Mouse (Mus musculus): ENCODE results near the gene Cdsn.
A peak's percentile ranks its signal among the peaks of the same experiment; 100 is the strongest.
"Not testable (repeated sequence)": the region's sequence is repeated elsewhere in the genome, so short reads cannot be mapped to it uniquely, and the experiment has no call there.

The Cdsn gene

DNA sequence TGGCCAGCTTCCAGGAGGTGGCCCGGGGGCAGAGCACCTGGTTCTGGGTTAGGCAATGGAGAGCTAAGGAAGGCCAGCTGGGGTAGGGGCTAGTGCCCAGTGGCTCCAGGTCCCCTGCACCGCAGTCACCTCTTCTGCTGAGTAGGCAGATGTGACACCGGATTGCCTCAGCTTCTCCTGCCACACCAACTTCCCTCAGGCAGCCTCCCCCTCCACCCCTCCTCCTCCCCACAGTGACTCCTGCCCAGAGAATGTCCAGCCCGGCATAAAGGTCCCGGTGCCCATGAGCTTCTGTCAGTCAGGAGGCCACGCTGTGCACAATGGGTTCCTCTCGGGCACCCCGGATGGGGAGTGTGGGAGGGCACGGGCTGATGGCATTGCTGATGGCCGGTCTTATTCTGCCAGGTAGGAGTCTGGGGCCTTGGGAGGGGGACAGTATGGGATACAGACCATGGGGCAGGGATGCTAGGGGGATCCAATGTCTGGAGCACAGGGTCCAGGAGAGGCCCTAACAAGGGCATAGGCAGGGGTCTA lies at the start of gene Cdsn:
TSS of gene Cdsn (plus strand) at position 248 of the 534 bp plus-strand sequence.
- DNase-seq (ENCODE audit: low spot score) = no peak

GRCm38 (mm10) chr17:35502226-35502625 lies 49.7 kb upstream of the Cdsn start:
- DNase-seq (ENCODE audit: low spot score) = no peak

- no peak for DNase-seq (ENCODE audit: low spot score)
Observed at GRCm38 (mm10) chr17:35502762-35503161, 49.2 kb upstream of the Cdsn start.

- no peak for DNase-seq (ENCODE audit: low spot score)
Observed at GRCm38 (mm10) chr17:35503849-35504248, 48.1 kb upstream of the Cdsn start.

DNA sequence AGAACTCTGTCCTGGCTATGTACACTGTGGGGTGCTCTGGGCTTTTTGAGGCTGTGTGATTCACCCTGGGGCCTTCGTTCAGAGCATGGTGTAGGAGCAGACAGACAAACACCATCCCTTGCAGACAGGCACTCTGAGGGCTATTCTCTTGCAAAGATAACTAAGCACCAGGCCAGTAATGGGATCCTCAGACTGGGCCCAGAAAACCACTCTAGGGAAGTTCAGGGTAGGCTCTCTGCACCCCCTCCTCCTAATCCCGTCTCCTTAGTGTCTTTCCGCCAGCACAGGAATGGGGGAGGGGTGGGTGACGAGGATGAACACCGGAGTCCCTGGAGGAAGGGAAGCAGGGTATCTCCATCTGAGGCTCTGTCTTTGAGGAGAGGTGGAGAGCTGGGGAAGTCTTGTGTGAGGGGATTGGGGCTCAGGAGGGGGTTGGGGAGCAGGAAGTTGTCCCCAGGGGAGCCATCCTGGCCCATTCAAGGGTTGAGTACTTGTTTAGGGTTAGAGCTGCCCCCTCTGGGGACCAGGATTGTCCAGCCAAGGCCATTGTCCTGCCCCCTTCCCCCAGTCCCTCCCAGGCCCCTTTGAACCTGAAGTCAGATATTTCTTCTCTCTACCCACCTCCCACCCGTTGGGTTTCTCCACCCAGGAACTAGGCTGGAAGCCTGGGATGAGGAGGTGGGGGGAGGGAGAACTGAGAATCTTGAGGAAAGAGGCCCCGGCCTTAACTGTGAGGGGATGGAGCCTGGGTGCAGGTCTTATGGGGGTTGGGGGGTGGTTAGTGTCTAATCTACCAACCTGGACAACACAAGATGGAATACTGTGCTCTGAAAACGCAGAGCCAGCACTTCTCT lies 47.1 kb upstream of the Cdsn start:
- DNase-seq (ENCODE audit: low spot score) = no peak

DNA sequence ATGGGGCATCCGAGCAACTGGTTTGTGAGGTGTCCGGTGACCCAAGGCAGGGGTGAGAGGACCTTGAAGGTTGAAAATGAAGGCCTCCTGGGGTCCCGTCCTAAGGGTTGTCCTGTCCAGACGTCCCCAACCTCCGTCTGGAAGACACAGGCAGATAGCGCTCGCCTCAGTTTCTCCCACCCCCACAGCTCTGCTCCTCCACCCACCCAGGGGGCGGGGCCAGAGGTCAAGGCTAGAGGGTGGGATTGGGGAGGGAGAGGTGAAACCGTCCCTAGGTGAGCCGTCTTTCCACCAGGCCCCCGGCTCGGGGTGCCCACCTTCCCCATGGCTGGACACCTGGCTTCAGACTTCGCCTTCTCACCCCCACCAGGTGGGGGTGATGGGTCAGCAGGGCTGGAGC lies 46.2 kb upstream of the Cdsn start, which contains the start of gene Pou5f1:
TSS of gene Pou5f1 (plus strand) at position 243 of the 400 bp plus-strand sequence.
- DNase-seq (ENCODE audit: low spot score) = no peak

DNA sequence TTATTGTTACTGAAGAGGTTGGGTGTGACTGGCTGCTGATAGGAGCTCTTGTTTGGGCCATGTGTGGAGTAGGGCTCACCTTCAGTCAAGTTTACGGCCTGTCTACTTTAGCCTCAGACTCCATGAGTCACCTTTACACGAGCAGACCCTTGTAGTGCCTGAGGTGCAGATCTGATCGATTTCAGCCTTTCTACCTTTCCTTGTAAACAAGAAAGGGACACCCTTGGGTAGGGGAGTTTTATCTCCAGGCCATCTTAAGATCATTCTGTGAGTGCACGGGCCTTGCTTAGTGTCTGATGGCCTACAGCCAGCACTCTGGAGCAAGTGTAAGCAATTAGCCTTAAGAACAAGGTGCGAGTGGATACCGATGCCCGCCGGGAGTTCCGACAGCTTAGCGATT lies 45.0 kb upstream of the Cdsn start:
- no peak for DNase-seq (ENCODE audit: low spot score)

GRCm38 (mm10) chr17:35507556-35508260 lies 44.2 kb upstream of the Cdsn start:
- DNase-seq (ENCODE audit: low spot score) = no peak

DNA sequence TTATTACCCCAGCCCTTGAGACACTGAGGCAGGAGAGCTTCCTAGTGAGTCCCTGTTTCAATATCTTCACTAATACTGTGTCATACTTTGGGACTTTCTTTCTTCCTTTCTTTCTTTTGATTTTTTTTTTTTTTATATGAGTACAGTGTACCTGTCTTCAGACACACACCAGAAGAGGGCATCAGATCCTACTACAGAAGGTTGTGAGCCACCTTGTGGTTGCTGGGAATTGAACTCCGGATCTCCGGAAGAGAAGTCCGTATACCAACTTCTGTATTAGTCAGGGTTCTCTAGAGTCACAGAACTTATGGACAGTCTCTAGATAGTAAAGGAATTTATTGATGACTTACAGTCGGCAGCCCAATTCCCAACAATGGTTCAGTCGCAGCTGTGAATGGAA lies 43.6 kb upstream of the Cdsn start:
- not testable (repeated sequence) for DNase-seq (ENCODE audit: low spot score)

GRCm38 (mm10) chr17:35509284-35509683 lies 42.6 kb upstream of the Cdsn start:
- no peak for DNase-seq (ENCODE audit: low spot score)

DNA sequence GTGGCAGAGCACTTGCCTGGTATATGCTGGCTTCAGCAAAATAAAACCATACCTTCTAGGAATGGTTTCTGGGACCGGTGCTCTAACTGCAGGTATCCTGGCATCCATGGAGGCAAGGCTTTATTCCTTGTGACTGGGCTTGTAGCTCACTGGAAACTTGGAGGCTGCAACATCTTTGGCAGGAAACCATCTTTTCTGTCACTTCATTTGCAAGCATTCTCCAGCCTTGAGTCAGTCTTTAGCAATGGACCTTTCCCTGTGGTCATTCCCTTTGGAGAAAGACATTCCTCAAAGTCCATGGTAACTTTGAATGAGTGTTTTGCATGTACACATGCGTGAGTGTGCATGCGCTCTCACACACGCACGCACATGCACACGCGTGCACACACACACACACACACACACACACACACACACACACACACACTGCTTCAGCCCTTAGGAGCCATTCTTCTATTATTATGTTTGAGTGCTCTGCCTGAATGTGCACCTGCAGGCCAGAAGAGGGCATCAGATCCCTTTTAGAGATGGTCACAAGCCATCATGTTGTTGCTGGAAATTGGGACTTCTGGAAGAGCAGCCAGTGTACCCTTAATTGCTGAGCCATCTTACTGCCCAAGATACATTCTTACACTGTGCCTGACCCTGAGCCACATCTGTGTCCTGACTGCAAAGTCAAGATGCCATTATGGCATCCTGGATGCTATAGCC lies 38.9 kb upstream of the Cdsn start:
- no peak for DNase-seq (ENCODE audit: low spot score)

GRCm38 (mm10) chr17:35513886-35514285 lies 38.0 kb upstream of the Cdsn start:
- no peak for DNase-seq (ENCODE audit: low spot score)

GRCm38 (mm10) chr17:35514756-35515155 lies 37.2 kb upstream of the Cdsn start:
- DNase-seq (ENCODE audit: low spot score) = no peak

DNA sequence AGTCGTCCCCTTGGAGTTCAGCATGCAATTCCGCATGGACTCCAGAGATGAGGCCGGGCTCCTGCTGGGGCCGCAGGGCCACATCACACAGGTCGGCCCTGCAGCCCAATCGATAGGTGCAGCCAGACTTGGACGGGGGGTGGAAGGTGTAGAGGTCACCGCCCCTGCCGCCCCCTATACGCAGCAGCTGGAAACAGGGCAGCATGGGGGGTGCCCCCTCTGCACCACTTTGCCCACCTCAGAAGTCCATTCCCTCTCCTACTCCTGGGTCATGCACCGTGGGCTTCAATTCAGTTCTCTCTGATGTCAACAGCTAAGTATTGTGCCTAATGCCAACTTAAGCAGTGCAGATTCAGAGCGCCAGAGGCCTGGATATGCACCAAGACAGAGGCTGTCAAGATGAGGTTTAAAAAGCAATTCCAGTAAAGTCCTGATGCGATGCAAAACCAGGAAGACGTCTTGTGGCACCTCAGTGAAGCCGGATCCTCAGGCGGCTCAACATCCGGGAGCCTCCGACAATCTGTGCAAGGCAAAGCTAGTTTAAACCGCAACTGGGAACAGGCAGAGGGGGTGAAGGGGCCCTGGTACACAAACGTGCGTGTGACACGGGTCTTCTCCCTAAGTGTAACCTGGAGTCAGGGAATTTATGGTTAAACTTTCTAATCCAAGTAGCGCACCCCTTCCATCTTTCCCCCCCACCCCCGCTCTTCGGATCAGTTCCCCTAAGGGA lies 35.9 kb upstream of the Cdsn start:
- no peak for DNase-seq (ENCODE audit: low spot score)

DNA sequence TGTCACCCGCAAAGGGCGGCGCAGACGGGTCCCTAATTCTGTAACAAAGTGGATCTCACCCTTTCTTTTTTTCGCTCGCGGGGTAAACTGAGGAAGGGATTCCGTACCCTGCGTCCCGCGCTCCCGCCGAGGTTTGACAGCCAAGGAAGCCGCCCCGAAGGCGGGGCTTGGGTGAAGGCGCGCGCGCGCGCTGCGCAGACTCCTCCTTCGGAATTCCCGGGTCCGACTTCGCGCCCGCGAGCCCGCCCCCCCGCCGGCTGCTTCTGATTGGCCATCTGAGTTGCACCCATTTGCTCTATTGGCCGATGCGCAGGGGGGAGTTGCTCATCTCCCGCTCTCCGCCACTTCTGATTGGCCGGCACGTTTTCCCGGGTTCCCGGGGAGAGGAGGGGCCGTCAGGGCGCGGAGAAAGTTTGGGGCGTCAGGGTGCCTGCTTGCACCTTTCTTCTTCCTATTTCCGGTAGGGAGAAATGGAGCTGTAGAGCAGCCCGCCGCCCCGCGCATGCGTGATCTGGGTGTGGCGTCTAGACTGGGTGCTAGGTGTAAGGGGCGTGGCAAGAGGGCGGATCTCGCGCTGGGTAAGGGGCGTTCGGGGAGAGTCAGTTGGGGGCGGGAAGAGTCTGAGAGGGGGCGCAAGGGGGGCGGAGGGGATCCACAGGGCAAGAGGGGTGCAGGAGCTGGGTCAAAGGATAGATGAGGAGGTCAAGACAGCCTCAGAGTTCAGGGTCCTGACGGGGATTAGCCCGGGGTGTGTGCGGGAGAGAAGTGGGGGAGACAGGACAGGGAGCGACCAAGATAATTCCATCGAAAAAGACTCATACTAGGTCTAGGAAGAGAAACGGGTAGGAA lies 35.1 kb upstream of the Cdsn start, which contains the start of the genes Tcf19 and Cchcr1:
TSS of gene Tcf19 (minus strand) at position 173 of the 849 bp plus-strand sequence.
TSS of gene Cchcr1 (plus strand) at position 449 of the 849 bp plus-strand sequence.
- peak; percentile 87 for DNase-seq (ENCODE audit: low spot score)

DNA sequence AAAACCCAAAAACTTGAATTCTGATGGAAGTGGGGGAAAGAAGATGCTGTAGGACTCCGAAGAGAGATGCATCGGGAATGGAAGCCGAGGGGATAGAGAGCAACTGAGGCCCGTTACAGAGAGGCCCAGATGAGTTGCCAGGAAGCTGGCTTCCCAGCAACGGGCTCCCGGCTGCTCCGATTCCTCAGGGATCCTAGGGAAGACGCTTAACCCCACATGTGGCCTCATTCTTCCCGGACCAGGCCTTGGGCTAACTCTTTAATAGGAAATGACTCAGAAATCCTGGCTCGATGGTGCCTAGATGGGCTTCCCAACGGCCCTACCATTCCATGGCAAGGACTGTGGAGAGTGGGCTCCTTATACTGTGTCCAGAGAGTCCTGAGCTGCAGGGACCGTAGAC lies 34.4 kb upstream of the Cdsn start:
- DNase-seq (ENCODE audit: low spot score) = no peak

DNA sequence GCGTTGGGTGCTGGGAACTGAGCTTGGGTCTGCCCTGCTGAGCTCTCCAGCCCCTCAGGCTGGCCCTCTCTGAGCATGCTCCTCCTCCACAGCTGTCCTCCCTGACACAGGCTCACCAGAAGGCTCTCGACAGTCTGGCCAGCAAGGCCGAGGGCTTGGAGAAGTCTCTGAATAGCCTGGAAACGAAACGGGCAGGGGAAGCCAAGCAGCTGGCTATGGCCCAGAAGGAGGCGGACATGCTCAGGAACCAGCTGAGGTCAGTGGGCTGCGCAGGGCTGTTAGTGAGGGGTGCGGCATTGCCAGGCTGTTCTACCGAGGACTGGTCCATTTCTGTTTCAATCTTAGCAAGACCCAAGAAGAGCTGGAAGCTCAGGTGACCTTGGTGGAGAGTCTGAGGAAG lies 27.6 kb upstream of the Cdsn start:
- DNase-seq (ENCODE audit: low spot score) = no peak

- DNase-seq (ENCODE audit: low spot score) = no peak
Observed at GRCm38 (mm10) chr17:35526644-35527043, 25.3 kb upstream of the Cdsn start.

DNA sequence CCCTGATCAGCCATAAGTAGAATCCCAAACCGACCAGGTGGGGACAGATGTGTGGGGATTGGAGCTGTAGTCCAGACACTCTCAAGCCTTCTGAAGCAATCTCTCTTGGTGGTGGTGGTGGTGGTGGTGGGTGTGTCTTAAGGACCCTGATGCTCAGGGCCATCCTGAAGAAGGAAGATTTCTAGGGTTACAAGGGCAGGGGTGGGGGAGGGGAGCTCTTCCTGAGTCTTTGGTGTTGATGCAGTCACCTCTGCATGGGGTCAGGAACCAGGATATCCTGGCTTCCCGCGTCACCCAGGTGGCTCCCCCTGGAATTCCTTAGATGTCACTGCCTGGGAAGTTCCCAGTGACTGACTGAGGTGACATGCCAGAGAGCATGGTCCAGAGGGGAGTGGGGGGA lies 19.6 kb upstream of the Cdsn start:
- DNase-seq (ENCODE audit: low spot score) = no peak

DNA sequence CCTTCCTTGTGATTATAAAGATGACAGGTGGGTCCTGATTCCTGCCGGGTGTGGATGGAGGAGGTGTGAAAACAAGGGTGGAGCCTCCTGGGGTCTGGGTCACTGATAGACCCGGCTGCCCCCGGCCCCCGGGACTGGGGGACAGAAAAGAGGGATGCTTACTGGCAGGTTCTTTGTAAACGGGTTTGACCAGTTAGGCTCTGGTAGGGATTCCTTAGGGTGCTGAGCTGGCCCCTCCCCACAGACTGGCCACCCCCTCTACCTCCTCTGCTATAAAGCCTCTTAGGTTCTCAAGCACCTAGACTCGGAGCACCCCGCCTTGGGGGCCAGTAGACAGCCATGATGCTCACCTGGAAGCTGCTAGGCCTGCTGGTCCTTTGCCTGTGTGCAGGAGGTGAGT lies 19.0 kb upstream of the Cdsn start, which contains the start of gene Psors1c2:
TSS of gene Psors1c2 (plus strand) at position 301 of the 400 bp plus-strand sequence.
- DNase-seq (ENCODE audit: low spot score) = no peak
